Mouse (Mus musculus): Measurements from ENCODE around the gene Adipoq. TPM values are rescaled to one million over a fixed set of nuclear protein-coding genes. Genes with fewer than 3 reads are reported as not detected.

The Adipoq gene
- polyA plus RNA-seq, 1 experiment from 2014 or later, result not detected

DNA sequence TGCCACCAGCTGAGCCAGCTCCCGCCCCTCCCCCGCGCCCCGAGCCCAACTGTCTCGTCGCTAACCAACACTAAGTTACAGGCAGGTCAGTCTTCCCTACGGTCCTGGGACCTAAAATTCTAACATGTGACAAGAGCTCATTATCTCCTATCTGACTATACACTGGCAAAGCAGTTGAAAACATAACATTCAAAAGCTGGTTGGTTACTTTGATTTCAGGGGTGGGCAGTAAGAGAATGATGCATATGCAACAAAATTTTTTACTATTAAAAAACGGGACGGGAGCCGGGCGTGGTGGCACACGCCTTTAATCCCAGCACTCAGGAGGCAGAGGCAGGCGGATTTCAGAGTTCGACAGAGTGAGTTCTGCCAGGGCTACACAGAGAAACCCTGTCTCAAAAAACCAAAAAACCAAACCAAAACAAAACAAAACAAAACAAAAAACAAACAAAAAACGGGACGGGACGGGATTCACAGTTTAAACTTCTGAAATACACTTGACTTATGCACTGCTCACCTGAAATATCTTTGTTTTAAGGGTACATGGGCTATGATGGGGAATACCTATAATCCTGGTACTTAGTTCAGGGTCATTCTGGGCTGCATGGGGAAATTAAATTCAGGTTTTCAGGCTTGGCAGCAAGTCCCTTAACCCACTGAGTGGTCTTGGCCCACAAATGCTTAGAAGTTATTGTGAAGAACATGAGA is 43.1 kb upstream of the Adipoq start:
- ATAC-seq (replicated peaks; ENCODE audit: low FRiP score), result no peak
- no peak overlapping the region for H3K27ac ChIP-seq (ENCODE audit: low read depth, low read length)
- H3K9ac ChIP-seq (ENCODE audit: low read length), result peak overlapping the region; percentile 45; the same call in 1 of the 2 replicates
- peak overlapping the region; percentile 42; the same call in 1 of the 2 replicates for H3K4me2 ChIP-seq (ENCODE audit: low read depth, low read length, severe bottlenecking)
- H3K4me1 ChIP-seq (replicated peaks; ENCODE audit: control insufficient read depth, insufficient read depth, low read length), result no peaks in the 10 kb centered on the region; the same call in 1 of the 2 replicates
- DNase-seq (ENCODE audit: low spot score), result no peak
- H3K9me3 ChIP-seq (ENCODE audit: control insufficient read depth, low read length), result no peaks in the 10 kb centered on the region
- H3K4me3 ChIP-seq (ENCODE audit: low read depth, low read length), result peak overlapping the region; percentile 27
- 43% methylated on average over 17 of the region's 17 CpGs for WGBS
- no peaks in the 10 kb centered on the region for H3K36me3 ChIP-seq (ENCODE audit: control insufficient read depth, insufficient read depth, low read length)
- H3K27me3 ChIP-seq (ENCODE audit: control insufficient read depth, insufficient read depth, low read length), result no peaks in the 10 kb centered on the region

DNA sequence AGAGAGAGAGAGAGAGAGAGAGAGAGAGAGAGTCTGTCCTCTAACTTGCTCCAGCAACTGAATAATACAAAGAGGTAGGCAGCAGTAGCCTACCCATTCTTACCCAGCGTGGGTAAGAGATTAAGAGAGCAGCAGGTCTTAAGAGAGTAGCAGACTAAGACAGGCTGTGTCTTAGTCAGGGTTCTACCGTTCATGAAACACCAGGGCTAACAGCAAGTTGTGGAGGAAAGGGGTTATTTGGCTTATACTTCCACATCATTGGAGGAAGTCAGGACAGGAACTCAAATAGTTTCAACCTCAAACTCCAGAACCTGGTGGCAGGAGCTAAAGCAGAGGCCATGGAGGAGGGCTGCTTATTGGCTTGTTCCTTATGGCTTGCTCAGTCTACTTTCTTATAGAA is 42.5 kb upstream of the Adipoq start:
- Histone ChIP-seq H3K4me3 (ENCODE audit: low read depth, low read length) (no peak overlapping the region), H3K27me3 (ENCODE audit: control insufficient read depth, insufficient read depth, low read length) (no peaks in the 10 kb centered on the region), H3K4me2 (ENCODE audit: low read depth, low read length, severe bottlenecking) (no peak overlapping the region), H3K36me3 (ENCODE audit: control insufficient read depth, insufficient read depth, low read length) (no peaks in the 10 kb centered on the region; the same call in 1 of the 2 replicates), H3K27ac (ENCODE audit: low read depth, low read length) (no peak overlapping the region), H3K9ac (ENCODE audit: low read length) (no peak overlapping the region), H3K9me3 (ENCODE audit: control insufficient read depth, low read length) (no peaks in the 10 kb centered on the region), H3K4me1 (replicated peaks; ENCODE audit: control insufficient read depth, insufficient read depth, low read length) (no peaks in the 10 kb centered on the region; the same call in 1 of the 2 replicates)
- WGBS, result 54% methylated on average over 2 of the region's 2 CpGs
- ATAC-seq (replicated peaks; ENCODE audit: low FRiP score) (no peak), DNase-seq (ENCODE audit: low spot score) (no peak)

DNA sequence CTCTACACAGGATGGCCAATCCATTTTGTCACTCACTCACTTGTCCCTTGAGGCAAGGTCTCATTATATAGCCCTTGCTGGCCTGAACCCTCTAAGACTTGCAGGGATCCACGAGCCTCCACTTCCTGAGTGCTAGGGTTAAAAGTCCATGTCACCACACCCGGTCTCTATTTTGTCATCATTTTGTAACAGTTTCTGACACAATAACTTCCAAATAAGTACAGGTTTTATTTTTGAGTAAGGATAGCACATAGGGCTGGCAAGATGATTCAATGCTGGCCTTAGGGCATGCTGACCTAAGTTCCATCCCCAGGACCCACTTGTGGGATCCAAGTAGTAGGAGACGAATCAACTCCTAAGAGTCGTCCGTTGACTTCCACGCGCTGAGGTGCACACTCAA is 40.2 kb upstream of the Adipoq start:
- H3K4me1 ChIP-seq (replicated peaks; ENCODE audit: control insufficient read depth, insufficient read depth, low read length), result peaks cover 7% of the 10 kb centered on the region; the same call in 1 of the 2 replicates
- WGBS, result 78% methylated on average over 7 of the region's 7 CpGs
- H3K27ac ChIP-seq (ENCODE audit: low read depth, low read length), result no peak overlapping the region
- H3K36me3 ChIP-seq (ENCODE audit: control insufficient read depth, insufficient read depth, low read length), result peaks cover 7% of the 10 kb centered on the region
- no peak for DNase-seq (ENCODE audit: low spot score)
- no peaks in the 10 kb centered on the region for H3K27me3 ChIP-seq (ENCODE audit: control insufficient read depth, insufficient read depth, low read length)
- H3K4me3 ChIP-seq (ENCODE audit: low read depth, low read length), result no peak overlapping the region
- no peak overlapping the region for H3K9ac ChIP-seq (ENCODE audit: low read length)
- no peaks in the 10 kb centered on the region for H3K9me3 ChIP-seq (ENCODE audit: control insufficient read depth, low read length)
- no peak for ATAC-seq (replicated peaks; ENCODE audit: low FRiP score)
- no peak overlapping the region for H3K4me2 ChIP-seq (ENCODE audit: low read depth, low read length, severe bottlenecking)

DNA sequence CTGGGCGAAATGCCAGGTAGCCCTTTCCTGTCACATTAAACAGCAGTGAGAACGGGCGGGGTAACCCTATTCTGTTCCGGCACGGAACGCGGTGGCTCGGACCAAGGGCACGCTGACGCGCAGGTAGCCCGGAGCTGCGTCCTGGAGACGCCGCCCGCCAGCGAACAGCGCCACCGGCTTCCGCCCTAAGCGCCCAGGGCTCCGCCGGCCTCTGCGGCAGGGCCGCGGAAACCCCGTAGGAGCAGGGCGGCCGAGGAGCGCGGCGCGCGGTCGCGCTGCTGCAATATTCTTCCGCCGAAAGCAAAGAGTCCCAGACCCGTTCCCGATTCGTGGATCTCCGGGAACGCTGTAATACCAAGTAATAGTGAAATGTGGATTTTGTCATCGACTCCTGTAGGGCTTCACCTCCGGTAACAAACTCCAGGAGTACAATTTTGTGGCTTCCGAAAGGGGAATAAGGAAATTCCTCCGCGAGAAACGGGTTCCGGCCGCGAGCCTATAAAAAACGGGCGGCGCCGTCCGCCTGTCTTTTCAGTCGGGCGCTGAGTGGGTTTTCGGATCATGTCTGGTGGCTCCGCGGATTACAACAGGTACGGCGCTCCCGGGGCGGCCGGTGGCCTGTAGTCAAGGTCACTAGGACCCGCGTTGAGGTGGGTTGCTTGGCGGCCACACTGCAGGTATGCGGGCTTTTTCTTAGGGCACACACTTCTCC is 38.9 kb upstream of the Adipoq start, which contains the start of gene Eif4a2:
Gene Eif4a2, plus strand, starts transcription at position 214 of the 712 bp plus-strand sequence.
- ATAC-seq (replicated peaks; ENCODE audit: low FRiP score) (peak; percentile 91), DNase-seq (ENCODE audit: low spot score) (peak; percentile 94)
- H3K36me3 ChIP-seq (ENCODE audit: control insufficient read depth, insufficient read depth, low read length), result peaks cover 10% of the 10 kb centered on the region
- H3K27ac ChIP-seq (ENCODE audit: low read depth, low read length), result peak within 1 kb of the TSS; percentile 92
- WGBS, result under 1% methylated on average over 71 of the region's 71 CpGs
- H3K9ac ChIP-seq (ENCODE audit: low read length), result peak within 1 kb of the TSS; percentile 96
- peak within 1 kb of the TSS; percentile 81 for H3K4me3 ChIP-seq (ENCODE audit: low read depth, low read length)
- H3K9me3 ChIP-seq (ENCODE audit: control insufficient read depth, low read length), result no peaks in the 10 kb centered on the region
- no peaks in the 10 kb centered on the region for H3K27me3 ChIP-seq (ENCODE audit: control insufficient read depth, insufficient read depth, low read length)
- H3K4me2 ChIP-seq (ENCODE audit: low read depth, low read length, severe bottlenecking), result peak within 1 kb of the TSS; percentile 66
- peaks cover 7% of the 10 kb centered on the region; the same call in 1 of the 2 replicates for H3K4me1 ChIP-seq (replicated peaks; ENCODE audit: control insufficient read depth, insufficient read depth, low read length)

DNA sequence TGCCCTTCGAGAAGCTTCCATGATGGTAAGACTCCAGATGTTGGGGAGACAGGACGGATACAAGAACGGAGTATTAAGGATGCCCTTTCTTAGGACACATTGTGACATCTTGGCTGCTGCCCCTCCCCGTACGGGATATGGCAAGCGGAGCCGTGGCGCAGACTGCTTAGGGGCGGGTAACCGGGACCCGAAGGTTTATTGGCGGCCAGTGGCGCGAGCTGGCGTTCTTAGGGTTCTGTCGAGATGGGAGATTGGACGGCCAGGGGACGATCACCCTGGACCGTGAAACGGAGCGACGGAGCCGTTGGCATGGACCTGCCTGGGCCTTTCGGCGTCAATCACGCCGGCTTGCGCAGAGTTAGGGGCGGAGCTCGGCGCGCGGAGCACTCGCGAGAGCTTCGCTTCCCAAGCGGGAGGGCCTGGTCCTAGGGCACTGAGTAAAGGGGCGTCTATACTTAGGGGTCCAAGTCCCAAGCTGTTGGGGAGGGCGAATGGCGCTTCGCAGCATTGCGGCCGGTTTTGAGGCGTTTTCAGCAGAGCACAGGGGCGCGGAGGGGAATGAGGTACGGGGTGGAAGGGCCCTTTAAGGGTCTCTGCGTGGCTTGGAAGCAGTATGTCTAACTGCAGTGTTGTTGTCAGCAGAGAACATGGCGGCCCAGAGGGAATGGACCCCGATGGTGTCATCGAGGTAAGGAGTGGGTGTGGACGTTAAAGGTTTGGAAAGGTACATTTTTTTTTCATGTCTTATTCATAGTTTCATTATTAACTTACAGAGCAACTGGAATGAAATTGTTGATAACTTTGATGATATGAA is 38.2 kb upstream of the Adipoq start:
- Histone ChIP-seq H3K9me3 (ENCODE audit: control insufficient read depth, low read length) (no peaks in the 10 kb centered on the region), H3K36me3 (ENCODE audit: control insufficient read depth, insufficient read depth, low read length) (peaks cover 10% of the 10 kb centered on the region)

DNA sequence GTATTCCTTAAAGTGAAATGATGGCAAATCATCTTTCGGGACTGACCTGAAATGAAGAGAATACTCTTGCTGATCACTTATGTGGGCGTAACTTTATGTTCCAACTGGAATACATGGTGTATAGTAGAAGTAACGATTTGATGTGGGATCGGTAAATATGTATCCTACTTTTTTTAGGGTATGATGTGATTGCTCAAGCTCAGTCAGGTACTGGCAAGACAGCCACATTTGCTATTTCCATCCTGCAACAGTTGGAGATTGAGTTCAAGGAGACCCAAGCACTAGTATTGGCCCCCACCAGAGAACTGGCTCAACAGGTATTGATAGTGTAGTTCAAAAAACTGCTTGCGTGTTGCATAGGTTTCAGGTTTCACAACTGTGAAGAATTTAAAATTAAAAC is 37.4 kb upstream of the Adipoq start:
- peak overlapping the region; percentile 66 for H3K4me2 ChIP-seq (ENCODE audit: low read depth, low read length, severe bottlenecking)
- H3K9ac ChIP-seq (ENCODE audit: low read length), result peak overlapping the region; percentile 96
- H3K36me3 ChIP-seq (ENCODE audit: control insufficient read depth, insufficient read depth, low read length), result peaks cover 10% of the 10 kb centered on the region
- WGBS, result 4% methylated on average over 5 of the region's 5 CpGs
- DNase-seq (ENCODE audit: low spot score), result no peak
- no peak for ATAC-seq (replicated peaks; ENCODE audit: low FRiP score)
- H3K4me3 ChIP-seq (ENCODE audit: low read depth, low read length), result peak overlapping the region; percentile 81
- no peaks in the 10 kb centered on the region for H3K27me3 ChIP-seq (ENCODE audit: control insufficient read depth, insufficient read depth, low read length)
- H3K4me1 ChIP-seq (replicated peaks; ENCODE audit: control insufficient read depth, insufficient read depth, low read length), result peaks cover 7% of the 10 kb centered on the region; the same call in 1 of the 2 replicates
- 0 out of 2 replicates have a peak overlapping the region, but pooled peaks have one; percentile 6 for H3K27ac ChIP-seq (ENCODE audit: low read depth, low read length)
- H3K9me3 ChIP-seq (ENCODE audit: control insufficient read depth, low read length), result no peaks in the 10 kb centered on the region

More for the DNA sequence above, 38.2 kb upstream of the Adipoq start:
- DNase-seq (ENCODE audit: low spot score), result peak; percentile 89
- H3K27me3 ChIP-seq (ENCODE audit: control insufficient read depth, insufficient read depth, low read length), result no peaks in the 10 kb centered on the region
- H3K27ac ChIP-seq (ENCODE audit: low read depth, low read length), result peak overlapping the region; percentile 92
- peak; percentile 90 for ATAC-seq (replicated peaks; ENCODE audit: low FRiP score)
- H3K9ac ChIP-seq (ENCODE audit: low read length), result peak overlapping the region; percentile 96
- H3K4me1 ChIP-seq (replicated peaks; ENCODE audit: control insufficient read depth, insufficient read depth, low read length), result peaks cover 7% of the 10 kb centered on the region; the same call in 1 of the 2 replicates
- under 1% methylated on average over 52 of the region's 52 CpGs for WGBS
- peak overlapping the region; percentile 81 for H3K4me3 ChIP-seq (ENCODE audit: low read depth, low read length)
- H3K4me2 ChIP-seq (ENCODE audit: low read depth, low read length, severe bottlenecking), result peak overlapping the region; percentile 66

DNA sequence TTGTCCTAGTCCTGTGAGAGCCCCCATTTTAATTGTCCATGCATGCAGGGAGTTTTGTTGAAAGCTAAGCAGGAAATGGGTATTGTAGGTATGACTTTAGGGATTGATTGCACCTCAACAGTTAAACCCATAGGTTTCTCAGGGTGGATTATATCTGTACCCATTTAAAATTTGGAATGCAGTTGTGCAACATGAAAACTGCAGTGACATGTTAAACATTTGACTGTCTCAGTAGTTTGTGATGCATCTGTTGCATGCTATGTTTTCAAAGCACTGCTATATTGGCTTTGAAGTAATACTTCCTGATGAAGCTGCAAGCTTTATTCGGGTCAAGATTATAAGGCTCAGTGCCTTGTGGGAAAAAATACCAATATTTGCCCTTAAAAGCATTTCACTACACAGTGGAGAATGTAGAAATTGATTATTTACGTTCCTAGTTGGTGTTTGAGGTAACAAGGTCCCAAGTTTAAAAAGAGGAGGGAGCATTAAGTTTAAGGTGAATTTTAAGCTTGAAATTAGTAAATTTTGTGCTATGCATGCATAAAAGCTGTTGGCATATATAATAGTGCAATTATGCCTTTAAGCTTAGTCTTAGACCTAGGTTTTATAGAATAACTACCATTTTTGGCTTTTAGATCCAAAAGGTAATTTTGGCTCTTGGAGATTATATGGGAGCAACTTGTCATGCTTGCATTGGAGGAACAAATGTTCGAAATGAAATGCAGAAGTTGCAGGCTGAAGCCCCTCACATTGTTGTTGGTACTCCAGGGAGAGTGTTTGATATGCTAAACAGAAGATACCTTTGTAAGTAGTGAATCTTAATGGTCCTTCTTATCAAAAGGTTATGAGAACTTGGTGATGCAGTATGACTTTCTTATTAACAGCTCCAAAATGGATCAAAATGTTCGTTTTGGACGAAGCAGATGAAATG is 36.7 kb upstream of the Adipoq start:
- Histone ChIP-seq H3K27ac (ENCODE audit: low read depth, low read length) (0 out of 2 replicates have a peak overlapping the region, but pooled peaks have one; percentile 6), H3K36me3 (ENCODE audit: control insufficient read depth, insufficient read depth, low read length) (peaks cover 10% of the 10 kb centered on the region), H3K4me3 (ENCODE audit: low read depth, low read length) (peak overlapping the region; percentile 81), H3K4me1 (replicated peaks; ENCODE audit: control insufficient read depth, insufficient read depth, low read length) (peaks cover 7% of the 10 kb centered on the region; the same call in 1 of the 2 replicates), H3K9ac (ENCODE audit: low read length) (peak overlapping the region; percentile 96), H3K27me3 (ENCODE audit: control insufficient read depth, insufficient read depth, low read length) (no peaks in the 10 kb centered on the region), H3K4me2 (ENCODE audit: low read depth, low read length, severe bottlenecking) (peak overlapping the region; percentile 66), H3K9me3 (ENCODE audit: control insufficient read depth, low read length) (no peaks in the 10 kb centered on the region)
- ATAC-seq (replicated peaks; ENCODE audit: low FRiP score) (no peak), DNase-seq (ENCODE audit: low spot score) (no peak)
- WGBS, result 68% methylated on average over 5 of the region's 5 CpGs

All from forebrain, embryonic 11.5 days (tissue).